Mouse (Mus musculus): ENCODE data around the gene Tcf20.

The Tcf20 gene

DNA sequence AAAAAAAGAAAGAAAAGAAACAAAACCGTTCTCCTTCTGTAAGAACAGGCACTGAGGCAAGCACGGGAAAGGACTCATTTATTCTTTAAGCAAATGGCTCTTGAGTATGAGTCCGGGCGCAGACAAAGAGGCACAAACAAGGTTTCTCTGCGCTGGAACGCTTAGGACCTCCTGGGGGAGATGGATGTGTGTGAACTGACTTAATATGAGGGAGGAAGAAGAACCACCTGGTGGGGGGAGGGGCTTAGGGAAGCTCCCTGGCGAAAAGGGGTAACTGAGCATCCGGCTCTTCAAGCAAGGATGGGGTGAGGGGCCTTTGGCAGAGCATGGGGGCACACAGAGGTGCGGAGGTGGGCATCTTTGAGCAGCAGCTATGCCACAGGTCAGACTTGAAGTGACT, 5.2 kb upstream of the Tcf20 start:
- DNase-seq (ENCODE audit: low spot score) = no peak

DNA sequence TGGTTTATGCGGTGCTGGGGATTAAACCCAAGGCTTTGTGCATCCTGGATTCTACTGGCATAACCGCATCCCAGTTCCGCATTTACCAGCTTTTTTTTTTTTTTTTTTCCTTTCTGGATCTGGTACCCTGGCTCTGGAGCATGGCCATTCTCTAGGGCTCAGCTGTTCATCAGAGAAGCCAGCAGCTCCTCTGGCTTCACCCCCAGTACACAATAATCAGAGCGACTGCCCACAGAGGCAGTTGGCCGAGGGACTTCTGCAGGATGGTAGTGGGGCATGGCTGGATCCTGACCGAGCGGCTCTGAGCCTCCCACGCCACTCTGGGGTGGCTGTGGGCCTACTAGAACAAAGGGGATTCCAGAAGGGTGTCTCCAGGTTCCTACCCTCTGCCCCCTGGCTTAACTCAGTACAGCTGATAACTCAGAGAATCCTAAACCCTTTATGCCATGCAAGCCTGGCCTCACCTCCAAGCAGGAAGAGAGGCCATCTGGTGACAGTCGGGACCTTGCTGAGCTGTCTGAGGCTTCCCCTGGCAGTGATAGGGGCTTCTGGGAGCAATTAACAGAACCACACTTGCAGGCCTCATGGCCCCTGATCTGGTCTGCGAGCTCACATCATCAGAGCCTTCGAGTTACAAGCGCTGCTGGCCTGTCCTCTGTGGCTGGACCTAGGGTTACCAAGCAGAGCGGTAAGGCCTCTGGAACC, 4.6 kb upstream of the Tcf20 start:
- no peak for DNase-seq (ENCODE audit: low spot score)

DNA sequence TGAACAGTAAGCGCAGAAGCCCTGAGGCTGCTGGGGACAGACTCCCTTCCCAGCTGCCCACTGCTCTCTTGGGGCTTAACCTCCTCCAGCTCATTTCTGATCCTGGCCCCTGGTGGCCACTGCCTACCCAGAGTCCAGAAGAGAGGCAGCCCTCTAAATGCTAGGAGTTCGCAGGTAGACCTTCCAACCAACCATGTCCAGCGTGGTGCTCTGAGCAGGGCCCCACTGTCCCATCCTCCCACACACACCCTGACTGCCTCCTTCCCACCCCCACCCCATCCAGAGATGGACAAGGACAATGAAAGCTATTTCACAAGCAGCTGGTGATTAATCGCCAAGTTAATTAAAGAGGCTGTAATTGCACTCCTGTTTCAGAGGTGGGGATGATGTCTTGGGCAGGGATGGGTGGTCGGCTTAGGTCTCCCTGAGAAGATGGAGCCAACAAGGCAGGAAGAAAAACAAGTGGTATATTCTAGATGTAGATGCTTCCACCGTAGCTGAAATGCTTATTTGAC, 1.6 kb upstream of the Tcf20 start:
- DNase-seq (ENCODE audit: low spot score) = no peak

DNA sequence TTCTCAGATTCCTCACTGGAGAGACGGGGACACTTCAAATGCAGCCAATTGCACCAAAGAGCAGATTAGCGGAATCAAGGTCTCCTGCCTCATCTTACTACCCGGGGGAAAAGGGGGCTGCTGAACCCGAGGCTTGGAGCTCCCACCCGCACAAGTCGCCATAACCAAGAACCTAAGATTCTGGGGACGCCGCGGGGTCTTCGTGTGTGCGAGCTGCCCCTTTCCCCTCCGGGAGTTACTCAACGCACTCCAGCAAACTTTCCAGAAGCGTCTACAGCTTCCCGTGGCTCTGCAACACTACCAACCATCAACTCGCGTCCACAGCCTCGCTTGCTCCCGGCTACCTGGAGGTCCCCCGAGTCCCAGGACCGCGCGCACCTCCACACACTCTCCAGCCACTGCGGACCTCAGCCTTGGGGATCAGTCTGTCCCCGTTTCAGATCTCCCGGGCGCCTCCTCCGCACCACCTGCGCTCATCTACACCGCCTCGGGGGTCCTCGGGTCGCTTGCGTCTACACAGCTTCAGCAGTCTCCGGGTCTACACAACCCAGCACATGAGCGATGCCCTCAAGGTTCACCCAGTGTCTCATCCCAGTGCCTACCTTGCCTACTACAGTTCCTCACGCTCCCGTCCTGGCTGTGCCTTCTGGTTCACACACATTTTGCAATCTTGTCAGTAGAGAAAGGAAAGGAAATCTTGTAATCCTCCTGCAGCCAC, 499 bp downstream of the Tcf20 start:
- no peak for DNase-seq (ENCODE audit: low spot score)

DNA sequence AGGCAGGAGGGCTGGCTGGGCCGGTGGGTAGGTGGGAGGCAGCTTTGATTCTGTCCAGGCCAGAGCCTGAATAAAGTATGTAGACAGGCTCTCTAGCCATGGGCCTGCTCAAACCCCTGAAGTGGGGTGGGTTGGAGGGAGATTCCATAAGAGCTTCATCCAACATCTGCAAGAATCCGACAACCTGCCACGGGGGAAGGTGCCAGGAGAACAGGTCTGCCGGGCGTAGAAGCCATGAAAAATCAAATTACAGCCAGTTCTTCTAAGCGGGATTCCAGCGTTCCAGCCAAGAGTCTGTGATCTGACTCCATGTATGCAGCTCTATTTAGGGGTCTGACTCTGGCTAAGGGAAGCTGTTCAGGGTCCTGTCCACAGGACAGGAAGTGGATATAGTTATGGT, 3.1 kb downstream of the Tcf20 start:
- DNase-seq (ENCODE audit: low spot score) = no peak

DNA sequence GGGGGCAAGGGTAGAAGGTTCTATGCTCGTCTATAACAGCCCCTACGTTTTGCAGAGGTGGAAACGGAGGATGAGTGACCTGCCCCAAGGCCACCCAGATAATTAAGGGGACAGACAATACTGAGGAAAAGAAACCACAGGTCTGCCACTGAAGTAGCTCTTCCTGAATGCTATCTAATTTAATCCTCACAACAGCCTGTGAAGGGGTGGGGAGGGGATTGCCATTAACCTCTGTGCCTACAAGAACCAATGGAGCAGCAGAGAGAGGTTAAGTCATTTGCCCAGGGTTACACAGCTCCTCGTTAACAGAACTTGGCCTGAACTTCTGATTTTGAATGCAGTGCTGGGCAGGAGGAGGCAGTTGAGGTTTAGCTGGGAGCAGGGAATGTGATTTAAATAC, 3.6 kb downstream of the Tcf20 start:
- no peak for DNase-seq (ENCODE audit: low spot score)

DNA sequence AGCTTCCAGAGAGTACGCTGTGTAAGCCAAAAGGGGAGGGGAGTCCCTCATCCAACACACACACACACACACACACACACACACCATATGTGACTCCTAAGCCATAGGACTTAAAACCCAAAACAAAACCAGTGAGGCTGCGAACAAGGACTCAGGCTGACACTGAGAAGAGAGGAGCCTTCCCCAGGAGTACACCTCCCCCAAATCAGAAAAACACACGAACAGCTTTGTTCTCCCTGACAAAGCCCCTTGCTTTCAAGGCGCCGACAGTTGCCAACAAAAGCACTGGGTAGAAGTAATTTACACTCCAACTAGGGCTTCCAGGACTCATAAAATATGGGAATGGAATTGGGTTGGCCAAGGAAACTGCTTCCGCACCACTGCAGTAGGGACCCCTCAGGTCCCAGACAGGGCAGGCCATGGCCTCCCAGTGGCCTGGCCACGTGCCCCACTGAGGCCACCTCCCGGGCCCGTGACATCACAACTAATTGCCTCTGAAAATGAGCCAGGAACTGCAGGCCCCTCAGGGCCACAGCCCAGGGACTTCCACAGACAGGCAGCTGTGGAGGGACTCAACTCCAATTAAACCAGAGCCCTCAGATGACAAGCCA, 4.2 kb downstream of the Tcf20 start:
- no peak for DNase-seq (ENCODE audit: low spot score)

DNA sequence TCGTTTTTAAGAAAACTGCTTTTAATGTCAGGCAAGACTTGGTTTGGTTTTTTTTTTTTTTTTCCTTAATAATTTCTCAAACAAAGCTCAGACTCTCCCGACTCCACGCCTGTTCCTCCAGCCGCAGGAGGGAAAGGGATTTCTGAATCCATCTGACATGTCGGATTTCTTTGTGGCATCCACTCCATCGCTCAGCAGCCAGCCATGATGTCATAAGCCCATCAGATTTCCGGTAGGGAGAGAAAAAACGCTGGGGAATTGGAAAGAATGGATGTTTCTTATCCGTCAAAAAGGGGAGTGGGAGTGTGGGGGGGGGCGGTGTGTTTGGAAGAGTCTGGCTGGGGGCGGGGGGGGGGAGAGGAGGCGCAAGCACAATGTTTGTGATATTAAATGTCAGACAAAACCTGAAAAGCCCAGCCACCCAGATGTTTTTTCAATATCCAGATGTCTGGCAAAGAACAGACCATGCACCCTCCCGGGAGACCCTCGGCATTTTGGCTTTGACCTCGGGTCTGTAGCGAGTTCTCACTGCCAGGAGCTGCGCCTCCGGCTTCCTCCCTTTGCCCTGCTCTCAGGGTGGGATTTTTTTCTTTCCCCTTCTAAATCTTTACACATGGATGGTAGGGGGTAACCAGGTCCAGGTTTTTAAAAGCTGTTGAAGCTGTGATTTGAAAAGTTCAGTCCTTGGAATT, 4.8 kb downstream of the Tcf20 start:
- no peak for DNase-seq (ENCODE audit: low spot score)

DNA sequence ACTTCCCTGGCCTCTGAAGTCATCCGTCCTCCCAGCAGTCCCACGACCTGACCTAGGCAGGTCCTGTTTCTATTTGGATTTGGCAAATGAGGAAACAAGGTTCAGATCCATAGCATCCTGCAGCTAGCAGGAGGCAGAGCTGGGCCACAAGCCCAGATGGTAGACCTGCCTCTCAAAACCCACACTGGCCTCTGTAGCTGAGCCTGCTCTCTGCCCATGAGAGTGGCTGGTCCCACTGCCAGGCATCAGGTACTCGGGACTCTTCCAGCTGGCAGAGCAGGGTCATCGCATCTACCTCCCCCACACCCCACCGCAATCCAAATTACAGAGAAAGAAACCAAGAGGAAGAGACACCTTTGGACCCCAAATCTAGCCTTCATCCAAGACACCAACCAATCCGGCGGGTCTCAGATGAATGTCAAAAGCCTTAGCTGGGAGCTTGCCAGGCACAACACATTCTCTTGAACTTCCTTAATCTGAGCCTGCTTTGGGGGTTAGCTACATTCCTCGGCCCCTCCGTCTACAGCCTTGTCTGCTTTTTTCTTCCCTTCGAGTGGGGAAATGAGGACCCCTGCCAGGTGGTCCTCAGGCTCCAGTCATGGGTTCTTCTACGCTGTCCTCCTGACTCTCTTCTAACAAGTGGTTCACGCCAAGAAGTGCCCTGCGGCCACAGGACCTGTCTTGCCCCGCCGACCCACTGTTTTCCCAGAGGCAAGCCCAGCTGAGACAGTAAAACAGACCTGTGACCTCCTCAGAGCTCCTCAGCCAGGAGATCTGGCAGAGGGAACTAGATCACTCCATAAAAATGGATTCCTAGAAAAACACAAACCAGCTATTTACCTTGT, 5.8 kb downstream of the Tcf20 start:
- no peak for DNase-seq (ENCODE audit: low spot score)

DNA sequence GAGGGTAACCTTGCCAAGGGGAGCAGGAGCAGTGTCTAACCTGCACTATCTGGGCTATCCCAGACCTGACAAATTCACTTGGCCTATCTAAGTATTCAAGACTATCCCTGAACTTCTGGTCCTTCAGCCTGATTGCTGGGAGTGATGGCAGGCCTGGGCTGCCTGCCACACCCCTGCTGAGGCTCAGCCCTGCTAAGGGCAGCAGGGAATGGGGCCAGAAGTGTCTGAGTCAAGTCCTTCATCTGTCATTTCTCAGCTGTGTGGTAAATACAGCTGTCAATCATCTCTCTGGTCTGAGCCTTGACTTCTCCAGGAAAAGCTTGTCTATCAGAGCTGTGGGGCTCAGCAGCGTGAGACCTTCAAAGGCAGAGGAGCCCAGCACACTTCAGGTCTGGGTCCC, 8.1 kb downstream of the Tcf20 start:
- DNase-seq (ENCODE audit: low spot score) = no peak

DNA sequence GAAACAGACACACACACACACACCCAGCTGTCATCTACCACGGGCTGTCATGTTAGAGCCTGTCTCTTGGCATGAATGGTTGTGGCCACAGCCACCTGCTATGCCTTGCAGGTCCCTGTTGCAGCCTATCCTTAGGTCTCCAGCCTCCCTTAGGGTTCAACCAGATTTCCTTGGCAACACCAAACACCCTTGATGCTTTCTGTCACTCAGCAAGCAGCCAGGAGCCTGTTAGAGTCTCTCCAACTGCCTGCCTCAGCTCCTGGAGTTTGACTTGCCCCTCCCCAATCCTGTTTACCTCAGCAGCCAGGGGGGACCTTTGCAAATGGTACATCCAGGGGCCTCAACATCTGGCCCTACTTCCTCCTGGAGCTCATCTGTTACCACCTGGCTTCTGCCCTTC, 13.2 kb downstream of the Tcf20 start:
- DNase-seq (ENCODE audit: low spot score) = no peak

DNA sequence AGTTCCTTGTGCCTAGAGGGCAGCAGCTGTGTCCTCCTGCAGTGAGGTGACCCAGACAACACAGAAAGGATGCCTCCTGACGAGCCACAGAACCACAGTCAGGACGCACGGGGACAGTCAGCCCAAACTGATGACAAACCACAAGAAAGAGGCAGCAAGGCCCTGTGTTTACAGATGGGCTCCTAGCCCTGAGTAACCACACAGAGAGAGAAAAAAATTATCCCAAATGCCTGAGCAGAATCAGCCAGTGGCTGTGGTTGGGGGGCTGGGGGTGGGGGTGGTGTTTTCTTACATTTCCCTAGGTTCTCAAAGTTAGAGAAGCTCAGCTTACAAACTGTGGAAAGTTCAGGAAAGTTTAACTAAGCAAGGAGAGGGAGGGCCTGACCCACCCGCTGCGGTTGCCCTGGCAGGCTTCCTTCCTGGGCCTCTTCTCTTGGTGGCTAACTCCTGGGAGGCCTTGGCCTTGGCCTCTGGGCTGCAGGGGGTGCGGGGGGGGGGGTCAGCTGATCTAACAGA, 18.4 kb downstream of the Tcf20 start:
- no peak for DNase-seq (ENCODE audit: low spot score)

DNA sequence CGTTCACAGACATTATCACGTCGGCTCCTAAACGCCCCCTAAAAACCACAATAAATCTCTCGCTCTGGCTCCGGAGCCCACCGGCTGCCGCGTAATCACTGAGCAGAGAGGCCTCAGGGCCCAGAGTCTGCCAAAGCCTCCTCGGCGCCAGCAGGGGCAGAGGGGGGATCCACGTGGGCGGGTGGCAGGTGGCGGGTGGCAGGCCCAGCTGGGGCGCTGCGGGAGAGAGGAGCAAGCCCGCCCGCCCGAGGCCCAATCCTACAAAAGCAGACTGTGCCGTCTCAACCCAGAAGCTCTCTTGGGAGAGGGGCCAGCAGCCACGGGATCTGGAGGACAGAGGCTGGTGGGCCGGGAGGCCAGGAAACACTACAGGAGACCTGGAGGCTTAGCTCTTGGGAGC, 19.2 kb downstream of the Tcf20 start:
- DNase-seq (ENCODE audit: low spot score) = no peak

DNA sequence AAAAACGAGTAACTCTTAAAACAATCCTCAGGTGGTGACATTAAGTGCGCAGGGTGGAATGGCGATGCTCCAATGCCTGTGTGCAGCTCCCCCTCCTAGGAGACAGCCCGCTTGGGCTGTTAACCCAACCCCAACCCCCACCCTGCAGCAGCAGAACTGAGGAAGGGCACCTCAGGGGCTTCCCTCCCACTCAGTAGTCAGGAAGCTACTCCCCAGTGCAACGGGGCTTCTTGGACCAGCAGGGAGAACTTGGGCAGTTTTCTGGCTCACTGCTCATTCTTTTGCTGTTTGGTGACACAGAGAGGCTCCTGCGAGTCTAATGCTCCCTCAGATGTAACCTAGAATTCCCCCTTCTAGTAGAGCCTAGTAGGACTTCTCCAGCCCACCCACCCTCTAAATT, 19.7 kb downstream of the Tcf20 start:
- no peak for DNase-seq (ENCODE audit: low spot score)

DNA sequence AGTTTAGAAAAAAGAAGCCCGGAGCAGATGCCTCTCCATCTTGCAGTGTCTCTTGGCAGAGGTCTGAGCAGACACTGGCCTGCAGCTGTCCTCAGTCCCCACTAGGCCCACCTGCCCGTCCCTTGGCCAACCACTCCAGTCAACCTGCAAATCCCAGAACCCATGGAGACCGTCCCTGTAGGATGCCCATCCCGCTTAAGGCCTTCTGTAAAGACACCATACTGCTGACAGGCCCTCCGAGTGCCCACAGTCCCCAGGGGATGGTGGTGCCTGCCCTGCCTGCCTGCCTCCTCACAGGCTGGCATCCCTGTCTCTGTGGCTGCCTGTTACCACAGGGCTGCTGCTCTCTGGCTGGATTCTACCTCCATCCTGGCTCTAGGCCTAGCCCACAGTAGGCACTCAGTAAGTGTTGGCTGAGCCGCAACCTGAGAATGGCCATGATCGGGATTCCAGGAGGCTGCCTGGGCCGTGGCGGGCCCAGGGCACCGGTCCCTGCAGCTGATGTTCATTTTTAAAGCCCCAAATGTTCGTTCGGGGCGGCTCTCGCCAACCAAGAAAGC, 23.3 kb downstream of the Tcf20 start:
- no peak for DNase-seq (ENCODE audit: low spot score)

DNA sequence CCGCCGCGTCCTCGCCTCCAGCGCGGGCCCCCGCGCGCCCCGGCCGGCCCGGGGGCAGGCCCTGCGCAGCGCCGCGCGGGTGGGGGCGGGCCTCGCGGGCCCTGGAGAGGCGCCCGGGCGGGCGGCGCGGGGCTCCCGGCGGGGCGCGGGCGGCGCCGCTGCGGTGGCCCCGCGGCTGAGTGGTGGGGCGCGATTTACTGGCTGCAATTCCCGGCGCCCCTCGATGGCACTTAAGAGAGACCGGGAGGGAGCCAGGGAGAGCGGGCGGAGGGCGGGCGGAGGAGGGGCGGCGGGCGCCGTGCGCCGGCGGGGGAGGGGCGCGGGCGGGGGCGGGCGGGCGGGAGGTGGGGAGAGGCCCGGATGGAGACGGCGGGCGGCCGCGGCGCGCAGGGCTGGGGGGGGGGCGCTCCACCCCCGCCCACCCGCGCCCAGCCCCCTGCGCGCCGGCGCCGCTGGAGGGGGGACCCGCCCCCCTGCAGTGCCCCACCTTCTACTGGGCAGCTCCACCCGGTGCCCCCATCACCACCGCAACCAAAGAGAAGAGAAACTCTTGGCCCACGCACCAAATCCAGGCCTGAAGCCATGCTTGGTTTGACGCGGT, 24.0 kb downstream of the Tcf20 start:
- no peak for DNase-seq (ENCODE audit: low spot score)

DNA sequence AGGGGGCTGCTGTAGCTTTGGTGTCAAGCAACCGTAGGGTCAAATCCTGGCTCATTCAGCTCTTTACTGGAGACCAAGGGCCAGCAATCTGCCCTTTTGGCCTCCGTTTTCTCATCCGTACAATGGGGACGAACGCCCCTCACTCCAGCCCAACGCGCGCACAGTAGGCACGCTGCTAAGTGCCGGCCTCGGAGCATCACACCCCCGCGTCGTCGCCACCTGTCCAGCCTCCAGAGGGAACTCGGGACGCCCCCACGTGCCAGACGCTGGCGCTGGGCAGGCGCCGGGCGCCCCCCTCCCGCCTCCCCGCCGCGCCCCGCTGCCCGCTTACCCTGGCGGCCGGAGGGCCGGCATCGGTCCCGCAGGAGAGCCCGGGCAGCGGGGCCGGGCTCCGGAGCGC, 24.6 kb downstream of the Tcf20 start:
- peak; percentile 58 for DNase-seq (ENCODE audit: low spot score)

DNA sequence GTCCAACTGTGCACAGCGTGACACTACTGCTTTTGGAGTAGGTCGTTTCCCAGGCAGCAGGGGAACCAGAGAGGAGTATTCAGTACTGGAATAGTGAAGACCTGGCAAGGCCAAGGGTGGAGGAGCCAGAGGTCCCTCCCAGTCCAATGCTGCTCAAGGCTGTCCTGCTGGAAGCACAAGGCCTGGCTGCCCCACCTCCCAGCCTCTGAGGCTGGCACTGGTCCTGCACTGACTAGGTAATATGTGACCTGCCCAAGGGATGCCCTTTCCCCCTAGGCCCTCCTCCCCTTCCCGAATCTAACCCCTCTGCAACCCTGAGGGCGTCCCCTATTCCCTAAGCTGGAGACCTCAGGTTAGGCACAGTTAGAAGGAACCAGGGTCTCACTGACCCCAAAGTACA, 25.1 kb downstream of the Tcf20 start:
- no peak for DNase-seq (ENCODE audit: low spot score)

DNA sequence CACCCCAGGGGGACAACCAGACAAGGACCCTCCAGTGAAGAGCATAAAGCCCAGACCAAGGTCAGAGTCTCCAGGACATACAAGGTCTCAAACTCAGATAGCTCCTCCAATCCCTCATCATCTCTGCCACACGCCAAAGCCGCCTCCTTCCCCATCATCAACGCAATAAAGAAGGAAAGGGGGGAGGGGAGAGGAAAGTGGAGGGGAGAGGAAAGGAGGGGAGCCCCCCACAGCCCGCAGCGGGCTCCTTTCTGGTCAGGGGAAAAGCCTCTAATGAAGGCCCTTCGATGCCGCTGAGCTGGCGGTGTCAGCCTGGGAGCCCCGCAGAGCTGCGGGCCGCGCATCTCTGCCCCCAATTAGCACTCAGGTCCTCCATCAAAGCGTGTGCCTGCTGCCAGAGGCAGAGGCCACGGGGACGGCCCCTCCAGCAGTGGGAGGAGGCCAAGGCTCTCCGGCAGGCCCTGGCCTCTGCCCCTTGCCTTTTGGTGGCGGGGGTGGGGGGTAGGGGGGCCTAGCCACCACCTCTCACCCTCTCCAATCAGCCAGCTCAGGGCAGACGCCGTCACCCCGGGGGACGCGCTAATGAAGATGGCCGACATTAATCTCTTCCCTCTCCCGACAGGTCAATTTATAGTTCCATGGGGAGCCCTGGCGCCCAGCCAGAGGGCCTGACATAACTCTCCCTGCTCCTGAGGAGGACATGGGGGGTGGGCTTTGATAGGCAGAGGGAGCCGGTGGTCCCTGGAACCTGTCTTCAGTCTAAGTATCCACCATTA, 26.7 kb downstream of the Tcf20 start:
- peak; percentile 57 for DNase-seq (ENCODE audit: low spot score)

DNA sequence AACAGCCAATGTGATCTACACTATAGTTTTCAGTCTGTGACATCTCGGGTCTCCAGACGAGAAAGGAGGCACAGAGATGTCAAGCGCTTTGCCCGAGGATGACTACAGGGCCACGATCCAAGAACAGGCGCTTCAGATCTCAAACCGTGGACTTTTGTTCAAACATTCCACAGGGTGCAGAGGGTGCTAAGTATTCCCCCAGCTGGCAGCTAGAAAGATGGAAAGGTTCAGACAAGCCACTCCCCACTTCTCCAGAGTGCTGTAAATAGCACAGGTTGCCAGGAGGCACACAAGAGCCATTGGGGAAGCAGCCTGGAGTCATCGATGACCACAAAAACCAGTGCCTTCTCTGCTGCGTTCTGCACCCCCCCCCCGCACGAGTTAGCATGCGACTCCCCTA, 28.5 kb downstream of the Tcf20 start:
- DNase-seq (ENCODE audit: low spot score) = no peak
